Mouse (Mus musculus): ENCODE measurements around the gene Gm6592.
"Not testable (repeated sequence)": the region's sequence is repeated elsewhere in the genome, so short reads cannot be mapped to it uniquely, and the experiment has no call there.

Gene Gm6592

GRCm38 (mm10) chrX:8843694-8844093 is at the start of gene Gm6592:
Gene Gm6592 (plus strand): TSS chrX:8843994.
- DNase-seq (ENCODE audit: extremely low read depth, low read depth, low spot score) = no peak

DNA sequence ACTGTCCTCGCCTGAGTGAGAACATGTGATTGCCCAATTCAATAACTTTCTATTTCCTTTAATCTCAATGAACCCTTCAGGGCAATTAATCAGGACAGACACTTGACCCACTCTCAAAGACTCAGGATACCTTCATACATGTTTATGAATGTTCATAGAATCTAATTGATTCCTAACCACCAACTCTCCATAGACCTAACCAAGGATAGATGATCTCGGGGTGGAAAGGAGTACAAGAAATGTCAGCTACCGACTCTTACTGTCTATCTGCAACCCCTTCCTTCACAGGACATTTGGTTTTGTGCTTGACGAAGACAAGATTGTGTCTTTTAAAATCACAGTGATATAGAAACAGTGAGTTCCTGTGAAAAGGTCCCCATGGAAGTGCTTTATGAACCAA is 40.4 kb upstream of the Gm6592 start, which contains the start of gene Ssxb5:
Ssxb5 (plus strand) TSS at position 301 of the 400 bp plus-strand sequence.
- not testable (repeated sequence) for DNase-seq (ENCODE audit: extremely low read depth, low read depth, low spot score)

DNA sequence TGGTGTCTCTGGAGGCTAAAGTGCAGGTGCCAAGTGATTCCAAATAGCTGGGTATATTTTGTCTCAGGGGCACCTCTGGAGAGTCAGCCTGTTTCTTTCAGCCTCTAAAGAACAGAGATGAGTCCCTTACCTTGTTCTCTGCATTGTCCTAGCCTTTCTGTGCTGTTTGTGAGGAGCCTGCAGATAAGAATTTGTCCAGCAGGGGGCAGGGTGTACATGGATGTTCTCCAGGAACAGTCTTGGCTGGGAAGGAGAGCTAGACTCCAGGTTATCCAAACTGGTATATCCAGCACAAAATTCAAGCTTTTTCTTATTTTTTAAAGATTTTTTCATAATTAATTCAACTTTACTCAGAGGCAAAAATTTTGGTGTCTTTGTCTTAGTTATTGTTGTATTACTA is 11.8 kb upstream of the Gm6592 start:
- no peak for DNase-seq (ENCODE audit: extremely low read depth, low read depth, low spot score)

DNA sequence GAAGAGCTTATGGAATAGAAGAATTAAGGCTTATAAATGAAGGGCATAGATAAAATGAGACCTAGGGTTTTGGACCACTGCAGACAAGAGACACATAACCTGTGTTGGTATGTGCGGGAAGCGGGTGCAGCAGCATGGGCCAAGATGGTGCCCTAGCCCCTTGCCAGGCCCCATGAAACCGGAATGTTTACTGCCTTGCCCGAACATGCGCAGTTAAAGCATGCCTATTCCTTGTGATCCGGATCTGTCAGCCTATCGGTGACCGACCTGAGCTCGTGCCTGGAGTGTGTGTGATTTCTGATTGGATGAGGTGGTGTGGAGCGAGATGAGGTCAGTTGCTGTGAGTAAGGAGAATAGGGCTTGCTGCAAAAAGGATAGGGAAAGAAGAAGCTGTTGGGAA is 8.7 kb downstream of the Gm6592 start:
- DNase-seq (ENCODE audit: extremely low read depth, low read depth, low spot score) = no peak

- DNase-seq (ENCODE audit: extremely low read depth, low read depth, low spot score) = not testable (repeated sequence)
These were observed 20.5 kb downstream of the Gm6592 start for GRCm38 (mm10) chrX:8864331-8864730.

DNA sequence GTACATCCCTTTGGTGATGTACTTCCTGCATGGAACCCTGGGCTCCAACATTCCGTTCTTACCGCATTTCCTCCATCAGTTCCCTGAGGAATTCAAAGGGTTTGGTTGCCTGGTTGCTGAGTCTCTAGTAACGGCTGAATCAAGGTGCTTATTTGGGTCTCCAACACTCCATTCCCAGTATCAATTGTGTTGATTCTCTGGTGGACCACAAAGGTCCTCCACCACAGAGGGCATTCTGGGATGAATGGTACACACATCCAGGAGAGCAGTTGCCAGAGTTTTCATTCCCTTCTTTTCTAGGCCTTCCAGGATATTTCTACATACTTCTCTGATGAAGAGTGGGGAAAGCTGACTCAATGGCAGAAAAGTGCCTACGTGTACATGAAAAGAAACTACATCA is 30.2 kb downstream of the Gm6592 start, which contains the start of gene Gm5751:
Gm5751 (plus strand) TSS at position 301 of the 400 bp plus-strand sequence.
- DNase-seq (ENCODE audit: extremely low read depth, low read depth, low spot score) = not testable (repeated sequence)

DNA sequence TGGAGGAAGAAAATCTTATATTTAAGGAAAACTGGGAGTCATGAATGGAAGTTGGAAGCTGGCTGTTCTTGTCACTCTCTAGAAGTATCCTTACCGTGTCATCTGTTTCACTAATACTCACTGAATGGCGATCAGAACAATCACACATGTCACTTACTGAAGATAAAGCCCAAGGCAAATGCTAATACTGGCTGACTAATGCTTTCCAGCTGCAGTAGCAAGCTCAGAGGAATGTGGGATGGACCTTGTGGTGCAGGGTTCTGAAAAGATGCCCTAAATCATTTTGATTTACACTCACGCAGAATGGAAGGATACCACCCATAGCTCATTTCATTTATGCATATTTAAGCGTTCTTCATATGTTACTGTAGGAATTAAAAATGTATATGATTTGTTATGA is 40.5 kb downstream of the Gm6592 start:
- no peak for DNase-seq (ENCODE audit: extremely low read depth, low read depth, low spot score)

GRCm38 (mm10) chrX:8891975-8892342 is 48.2 kb downstream of the Gm6592 start:
- no peak for DNase-seq (ENCODE audit: extremely low read depth, low read depth, low spot score)

- DNase-seq (ENCODE audit: extremely low read depth, low read depth, low spot score) = no peak
These were observed 48.8 kb downstream of the Gm6592 start, which contains the start of gene B630019K06Rik for GRCm38 (mm10) chrX:8892343-8893155. Gene B630019K06Rik (plus strand): TSS chrX:8892382.

GRCm38 (mm10) chrX:8893182-8893651 is 49.4 kb downstream of the Gm6592 start:
- no peak for DNase-seq (ENCODE audit: extremely low read depth, low read depth, low spot score)

Measured in fat pad, adult 2 months (tissue).